Mouse (Mus musculus): ENCODE measurements around the gene Wsb2. TPM values are rescaled to one million over a fixed set of nuclear protein-coding genes. Genes with fewer than 3 reads are reported as not detected.

Gene Wsb2
- polyA plus RNA-seq, 1 experiment from 2014 or later, result 27.6 TPM

- Histone ChIP-seq H3K9me3 (replicated peaks) (no peaks in the 10 kb centered on the region), H3K27ac (peak overlapping the region; percentile 83), H3K27me3 (replicated peaks) (peaks cover 42% of the 10 kb centered on the region), H3K9ac (peak overlapping the region; percentile 90), H3K4me2 (peak overlapping the region; percentile 95), H3K36me3 (peaks cover 4% of the 10 kb centered on the region; the same call in 1 of the 2 replicates), H3K4me3 (peak overlapping the region; percentile 93), H3K4me1 (peaks cover 69% of the 10 kb centered on the region)
- 1% methylated on average over 40 of the region's 49 CpGs for WGBS (ENCODE audit: insufficient replicate concordance)
- peak; percentile 61 for ATAC-seq
These were observed 559 bp downstream of the Wsb2 start for GRCm38 (mm10) chr5:117357478-117358247.

GRCm38 (mm10) chr5:117358248-117358630 is 1.1 kb downstream of the Wsb2 start:
- H3K9ac ChIP-seq, result peak overlapping the region; percentile 90
- peaks cover 4% of the 10 kb centered on the region for H3K36me3 ChIP-seq
- peak overlapping the region; percentile 93 for H3K4me3 ChIP-seq
- no peak for ATAC-seq
- WGBS (ENCODE audit: insufficient replicate concordance), result 11% methylated on average over 6 of the region's 6 CpGs
- no peaks in the 10 kb centered on the region for H3K9me3 ChIP-seq (replicated peaks)
- H3K27me3 ChIP-seq (replicated peaks), result peaks cover 37% of the 10 kb centered on the region
- 0 out of 2 replicates have a peak overlapping the region, but pooled peaks have one; percentile 83 for H3K27ac ChIP-seq
- peak overlapping the region; percentile 95 for H3K4me2 ChIP-seq
- H3K4me1 ChIP-seq, result peaks cover 74% of the 10 kb centered on the region

- H3K9ac ChIP-seq, result no peak overlapping the region
- H3K36me3 ChIP-seq, result peaks cover 9% of the 10 kb centered on the region
- peaks cover 79% of the 10 kb centered on the region for H3K4me1 ChIP-seq
- peaks cover 33% of the 10 kb centered on the region for H3K27me3 ChIP-seq (replicated peaks)
- WGBS (ENCODE audit: insufficient replicate concordance), result 29% methylated on average over 11 of the region's 11 CpGs
- no peak overlapping the region for H3K27ac ChIP-seq
- H3K4me2 ChIP-seq, result peak overlapping the region; percentile 95
- no peak for ATAC-seq
- H3K9me3 ChIP-seq (replicated peaks), result no peaks in the 10 kb centered on the region
- peak overlapping the region; percentile 93; the same call in 1 of the 2 replicates for H3K4me3 ChIP-seq
These were observed 1.6 kb downstream of the Wsb2 start for GRCm38 (mm10) chr5:117358725-117359124.

- H3K9ac ChIP-seq, result no peak overlapping the region
These were observed 2.6 kb downstream of the Wsb2 start for GRCm38 (mm10) chr5:117359497-117360227.

GRCm38 (mm10) chr5:117360228-117360515 is 3.1 kb downstream of the Wsb2 start:
- H3K9ac ChIP-seq, result no peak overlapping the region
- no peaks in the 10 kb centered on the region for H3K9me3 ChIP-seq (replicated peaks)
- H3K27me3 ChIP-seq (replicated peaks), result peaks cover 18% of the 10 kb centered on the region
- no peak overlapping the region for H3K4me3 ChIP-seq
- H3K27ac ChIP-seq, result peak overlapping the region; percentile 74
- H3K4me1 ChIP-seq, result peaks cover 86% of the 10 kb centered on the region
- WGBS (ENCODE audit: insufficient replicate concordance), result 81% methylated on average over 13 of the region's 13 CpGs
- H3K4me2 ChIP-seq, result peak overlapping the region; percentile 36
- H3K36me3 ChIP-seq, result peaks cover 23% of the 10 kb centered on the region
- no peak for ATAC-seq

More at GRCm38 (mm10) chr5:117359497-117360227, 2.6 kb downstream of the Wsb2 start:
- 41% methylated on average over 7 of the region's 7 CpGs for WGBS (ENCODE audit: insufficient replicate concordance)
- Histone ChIP-seq H3K9me3 (replicated peaks) (no peaks in the 10 kb centered on the region), H3K4me2 (peak overlapping the region; percentile 36; the same call in 1 of the 2 replicates), H3K4me3 (no peak overlapping the region), H3K36me3 (peaks cover 18% of the 10 kb centered on the region), H3K4me1 (peaks cover 86% of the 10 kb centered on the region), H3K27me3 (replicated peaks) (peaks cover 23% of the 10 kb centered on the region), H3K27ac (peak overlapping the region; percentile 74)
- ATAC-seq, result no peak

- whole genome bisulfite sequencing (ENCODE audit: insufficient replicate concordance), result 23% methylated on average over 13 of the region's 13 CpGs
- Histone ChIP-seq H3K27ac (peak overlapping the region; percentile 74), H3K4me1 (peaks cover 82% of the 10 kb centered on the region), H3K9ac (peak overlapping the region; percentile 34; the same call in 1 of the 2 replicates), H3K4me3 (no peak overlapping the region), H3K36me3 (peaks cover 27% of the 10 kb centered on the region), H3K27me3 (replicated peaks) (peaks cover 11% of the 10 kb centered on the region), H3K9me3 (replicated peaks) (no peaks in the 10 kb centered on the region), H3K4me2 (peak overlapping the region; percentile 36)
- peak; percentile 67 for ATAC-seq
These were observed 3.8 kb downstream of the Wsb2 start for GRCm38 (mm10) chr5:117360631-117361541.

GRCm38 (mm10) chr5:117361590-117361989 is 4.5 kb downstream of the Wsb2 start:
- no peak for ATAC-seq
- Histone ChIP-seq H3K9ac (no peak overlapping the region), H3K4me2 (no peak overlapping the region), H3K9me3 (replicated peaks) (no peaks in the 10 kb centered on the region), H3K27me3 (replicated peaks) (peaks cover 4% of the 10 kb centered on the region), H3K27ac (no peak overlapping the region), H3K4me1 (peaks cover 77% of the 10 kb centered on the region), H3K4me3 (no peak overlapping the region), H3K36me3 (peaks cover 31% of the 10 kb centered on the region)
- 80% methylated on average over 4 of the region's 4 CpGs for WGBS (ENCODE audit: insufficient replicate concordance)

- Histone ChIP-seq H3K4me3 (no peak overlapping the region), H3K27me3 (replicated peaks) (no peaks in the 10 kb centered on the region), H3K9me3 (replicated peaks) (no peaks in the 10 kb centered on the region), H3K36me3 (peaks cover 42% of the 10 kb centered on the region), H3K4me1 (peaks cover 74% of the 10 kb centered on the region), H3K4me2 (no peak overlapping the region), H3K9ac (no peak overlapping the region), H3K27ac (no peak overlapping the region)
- 52% methylated on average over 15 of the region's 15 CpGs for WGBS (ENCODE audit: insufficient replicate concordance)
- ATAC-seq, result no peak
These were observed 6.1 kb downstream of the Wsb2 start for GRCm38 (mm10) chr5:117363066-117363782.

- Histone ChIP-seq H3K9ac (no peak overlapping the region), H3K9me3 (replicated peaks) (no peaks in the 10 kb centered on the region), H3K27me3 (replicated peaks) (no peaks in the 10 kb centered on the region), H3K4me1 (peaks cover 58% of the 10 kb centered on the region), H3K4me3 (no peak overlapping the region), H3K4me2 (no peak overlapping the region), H3K27ac (peak overlapping the region; percentile 11; the same call in 1 of the 2 replicates), H3K36me3 (peaks cover 53% of the 10 kb centered on the region)
- no peak for ATAC-seq
- WGBS (ENCODE audit: insufficient replicate concordance), result 73% methylated on average over 3 of the region's 3 CpGs
These were observed 7.7 kb downstream of the Wsb2 start for GRCm38 (mm10) chr5:117364821-117365220.

GRCm38 (mm10) chr5:117365904-117366561 is 8.9 kb downstream of the Wsb2 start:
- Histone ChIP-seq H3K9me3 (replicated peaks) (no peaks in the 10 kb centered on the region), H3K9ac (no peak overlapping the region), H3K27ac (peak overlapping the region; percentile 68), H3K4me1 (peaks cover 45% of the 10 kb centered on the region), H3K36me3 (peaks cover 62% of the 10 kb centered on the region), H3K4me3 (no peak overlapping the region), H3K27me3 (replicated peaks) (no peaks in the 10 kb centered on the region), H3K4me2 (no peak overlapping the region)
- ATAC-seq, result peak; percentile 76
- WGBS (ENCODE audit: insufficient replicate concordance), result 82% methylated on average over 13 of the region's 13 CpGs

GRCm38 (mm10) chr5:117367206-117367605 is 10.1 kb downstream of the Wsb2 start:
- Histone ChIP-seq H3K4me2 (no peak overlapping the region), H3K27ac (no peak overlapping the region), H3K4me3 (no peak overlapping the region), H3K27me3 (replicated peaks) (no peaks in the 10 kb centered on the region), H3K4me1 (peaks cover 34% of the 10 kb centered on the region), H3K9ac (no peak overlapping the region), H3K36me3 (peaks cover 74% of the 10 kb centered on the region), H3K9me3 (replicated peaks) (no peaks in the 10 kb centered on the region)
- no peak for ATAC-seq
- 52% methylated on average over 8 of the region's 8 CpGs for WGBS (ENCODE audit: insufficient replicate concordance)
